Mouse (Mus musculus) testis, adult 2 months (tissue): ENCODE measurements around the gene Pias4. TPM values are rescaled to one million over a fixed set of nuclear protein-coding genes. Genes with fewer than 3 reads are reported as not detected.

Experiments used
- H3K27ac ChIP-seq: fragments of 200-500 bp; 2 replicates; pipeline ENCODE4 v1.5.1; 2012; ENCODE audit warnings: low read depth, low read length; ENCODE audit not compliant: control insufficient read depth, insufficient read depth
- H3K27me3 ChIP-seq: fragments of 200-500 bp; 2 replicates; pipeline ENCODE4 v1.6.1; 2012; ENCODE audit warnings: mild to moderate bottlenecking, low read length, moderate library complexity; ENCODE audit not compliant: control insufficient read depth, insufficient read depth
- H3K36me3 ChIP-seq: fragments of 200-500 bp; 2 replicates; pipeline ENCODE4 v1.6.1; 2012; ENCODE audit warnings: mild to moderate bottlenecking, low read length; ENCODE audit not compliant: control insufficient read depth, insufficient read depth
- H3K4me1 ChIP-seq: fragments of 200-500 bp; 2 replicates; pipeline ENCODE4 v1.6.1; 2012; ENCODE audit warnings: low read length; ENCODE audit not compliant: control insufficient read depth, insufficient read depth
- H3K4me3 ChIP-seq: fragments of 200-500 bp; 2 replicates; pipeline ENCODE4 v1.5.1; 2012; ENCODE audit warnings: low read depth, mild to moderate bottlenecking, low read length, moderate library complexity, mixed read lengths; ENCODE audit not compliant: control insufficient read depth
- CTCF ChIP-seq: fragments of 200-500 bp; IDR thresholded peaks from 2 replicates; pipeline ENCODE4 v1.5.1; 2012; ENCODE audit warnings: low read depth, mild to moderate bottlenecking, inconsistent platforms, low read length, moderate library complexity; ENCODE audit not compliant: control insufficient read depth, insufficient read depth, insufficient replicate concordance
- POLR2A ChIP-seq: fragments of 200-500 bp; IDR thresholded peaks from 2 replicates; pipeline ENCODE4 v1.6.1; 2012; ENCODE audit warnings: low read depth, mild to moderate bottlenecking, inconsistent platforms, low read length, moderate library complexity; ENCODE audit not compliant: control insufficient read depth
- polyA plus RNA-seq: library from polyadenylated mRNA; depleted of rRNA; stranded (reverse); fragments of >200 nt; gene quantifications from 2 replicates; pipeline ENCODE4 v1.2.3, GENCODE M21; 2012

Pias4 gene
- polyA plus RNA-seq, 1 experiment, result 164 TPM

- H3K4me3 ChIP-seq, result no peak within 1 kb of the TSS
- TF ChIP-seq CTCF, result no peak
- TF ChIP-seq POLR2A, result no peak
- peaks cover 2% of the 10 kb centered on the region; the same call in 1 of the 2 replicates for H3K4me1 ChIP-seq
- no peak within 1 kb of the TSS for H3K27ac ChIP-seq
- no peaks in the 10 kb centered on the region for H3K36me3 ChIP-seq
- no peaks in the 10 kb centered on the region for H3K27me3 ChIP-seq
Measured at GRCm38 (mm10) chr10:81201807-81202758, 34.4 kb upstream of the Pias4 start, which contains the start of gene Nmrk2. Gene Nmrk2, minus strand, starts transcription at chr10:81202051.

GRCm38 (mm10) chr10:81200605-81201287 lies 33.0 kb upstream of the Pias4 start:
- TF ChIP-seq CTCF (no peak), POLR2A (no peak)

GRCm38 (mm10) chr10:81200141-81200540 lies 32.4 kb upstream of the Pias4 start:
- Histone ChIP-seq H3K27me3 (no peaks in the 10 kb centered on the region), H3K4me1 (peaks cover 5% of the 10 kb centered on the region), H3K4me3 (no peak overlapping the region), H3K27ac (no peak overlapping the region), H3K36me3 (no peaks in the 10 kb centered on the region)
- no peak for TF ChIP-seq POLR2A
- TF ChIP-seq CTCF, result no peak

More at GRCm38 (mm10) chr10:81200605-81201287, 33.0 kb upstream of the Pias4 start:
- Histone ChIP-seq H3K27me3 (no peaks in the 10 kb centered on the region), H3K4me3 (no peak overlapping the region), H3K36me3 (no peaks in the 10 kb centered on the region), H3K27ac (no peak overlapping the region), H3K4me1 (peaks cover 2% of the 10 kb centered on the region; the same call in 1 of the 2 replicates)

- peaks cover 12% of the 10 kb centered on the region for H3K4me1 ChIP-seq
- no peaks in the 10 kb centered on the region for H3K27me3 ChIP-seq
- TF ChIP-seq POLR2A (no peak), CTCF (no peak)
- H3K4me3 ChIP-seq, result no peak overlapping the region
- H3K36me3 ChIP-seq, result no peaks in the 10 kb centered on the region
- H3K27ac ChIP-seq, result no peak overlapping the region
Measured at GRCm38 (mm10) chr10:81198990-81199389, 31.3 kb upstream of the Pias4 start.

- TF ChIP-seq CTCF, result 0 out of 2 replicates have a peak, but pooled peaks have one; percentile 17
- no peak for TF ChIP-seq POLR2A
Measured at GRCm38 (mm10) chr10:81198230-81198629, 30.5 kb upstream of the Pias4 start.

GRCm38 (mm10) chr10:81197305-81197704 lies 29.6 kb upstream of the Pias4 start:
- no peaks in the 10 kb centered on the region for H3K36me3 ChIP-seq
- TF ChIP-seq CTCF (no peak), POLR2A (no peak)
- H3K27ac ChIP-seq, result no peak overlapping the region
- no peak overlapping the region for H3K4me3 ChIP-seq
- H3K27me3 ChIP-seq, result no peaks in the 10 kb centered on the region
- H3K4me1 ChIP-seq, result peaks cover 20% of the 10 kb centered on the region

More at GRCm38 (mm10) chr10:81198230-81198629, 30.5 kb upstream of the Pias4 start:
- H3K4me1 ChIP-seq, result peaks cover 16% of the 10 kb centered on the region
- no peak overlapping the region for H3K27ac ChIP-seq
- no peak overlapping the region for H3K4me3 ChIP-seq
- H3K36me3 ChIP-seq, result no peaks in the 10 kb centered on the region
- no peaks in the 10 kb centered on the region for H3K27me3 ChIP-seq
